ENCODE assay signal across 21 mouse cellular contexts in the genomic region with DNA sequence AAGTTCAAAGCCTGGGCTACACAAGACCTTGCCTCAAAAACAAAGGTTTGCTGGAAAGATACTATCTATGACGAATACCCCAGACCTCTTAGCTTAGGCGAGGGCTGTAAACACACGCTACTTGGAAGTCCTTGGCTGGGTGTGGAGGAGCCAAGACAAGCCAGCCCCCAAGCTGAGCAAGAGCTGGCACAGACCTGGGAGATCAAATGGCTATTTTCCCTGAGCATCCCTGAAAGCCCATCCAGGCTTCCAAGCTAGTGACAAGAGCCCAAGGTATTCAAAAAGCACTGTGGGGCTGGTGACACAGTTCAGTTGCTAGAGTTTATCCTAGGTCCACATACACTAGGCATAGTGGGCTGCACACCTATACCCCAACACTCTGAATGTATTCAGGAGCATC. TPM values are rescaled to one million over a fixed set of nuclear protein-coding genes. Genes with fewer than 3 reads are reported as not detected.
A peak's percentile ranks its signal among the peaks of the same experiment; 100 is the strongest.
DNase-seq lines count a peak whose midpoint lies in the region; ATAC-seq and TF ChIP-seq lines count a peak whose summit lies in the region.
"Had no signal": no experiment of that assay in that cellular context is flagged by ENCODE, and none has a peak within 500 bp of the region (broad histone marks: within the 10 kb centered on the region; RNA-seq: fewer than 3 reads in every experiment).

No protein-coding gene starts in this region.

- DNase-seq in gastrocnemius, adult 2 months = no peak
- DNase-seq in gastrocnemius, adult 8-10 months (ENCODE audit: low spot score in 2 of 2) = no peak
- no peak for DNase-seq in embryonic facial prominence, embryonic 14.5 days (ENCODE audit: low spot score)
- no peak for DNase-seq in right cerebral cortex, postnatal 4 days
- DNase-seq in right cerebral cortex, postnatal 10 days (ENCODE audit: low spot score in 2 of 2) = no peak
- DNase-seq: adrenal gland, adult 8-10 months; cerebellum, adult 8-10 months; heart, adult 18-20 months; layer of hippocampus, postnatal 36 days; left cerebral cortex, postnatal 4 days; thymus, postnatal 14 days had no signal

- no peak for ATAC-seq in midbrain, embryonic 13.5 days
- ATAC-seq in midbrain, embryonic 15.5 days (replicated peaks) = no peak
- no peak for ATAC-seq in embryonic facial prominence, embryonic 14.5 days (ENCODE audit: low read depth)
- ATAC-seq: forebrain, embryonic 15.5 days; intestine, embryonic 15.5 days had no signal

- H3K4me3 ChIP-seq in gastrocnemius, adult 2 months = peak overlapping the region; percentile 82
- H3K4me3 ChIP-seq in midbrain, embryonic 13.5 days (replicated peaks) = no peak overlapping the region
- H3K4me3 ChIP-seq in midbrain, embryonic 15.5 days = no peak overlapping the region
- no peak overlapping the region for H3K4me3 ChIP-seq in embryonic facial prominence, embryonic 14.5 days (ENCODE audit: low read depth, low read length)
- H3K4me3 ChIP-seq in macrophage (ENCODE audit: inconsistent target) = peak overlapping the region; percentile 100; the same call in 1 of the 2 replicates
- H3K4me3 ChIP-seq: intestine, embryonic 15.5 days had no signal

- peak overlapping the region; percentile 96; the same call in 1 of the 2 replicates for H3K27ac ChIP-seq in gastrocnemius, adult 2 months
- no peak overlapping the region for H3K27ac ChIP-seq in midbrain, embryonic 13.5 days
- H3K27ac ChIP-seq in midbrain, embryonic 15.5 days = no peak overlapping the region
- no peak overlapping the region for H3K27ac ChIP-seq in embryonic facial prominence, embryonic 14.5 days (replicated peaks; ENCODE audit: low read depth, low read length)
- H3K27ac ChIP-seq in macrophage = peak overlapping the region; percentile 95
- H3K27ac ChIP-seq: embryonic facial prominence, embryonic 12.5 days; forebrain, embryonic 15.5 days; hindbrain, embryonic 12.5 days; intestine, embryonic 15.5 days; lung, embryonic 15.5 days had no signal

- H3K9me3 ChIP-seq in midbrain, embryonic 13.5 days = no peaks in the 10 kb centered on the region
- H3K9me3 ChIP-seq in midbrain, embryonic 15.5 days = no peaks in the 10 kb centered on the region
- H3K9me3 ChIP-seq in embryonic facial prominence, embryonic 14.5 days (ENCODE audit: control insufficient read depth, low read length) = no peaks in the 10 kb centered on the region
- H3K9me3 ChIP-seq: embryonic facial prominence, embryonic 12.5 days; forebrain, embryonic 15.5 days; hindbrain, embryonic 12.5 days; intestine, embryonic 15.5 days; lung, embryonic 15.5 days had no signal

- H3K9ac ChIP-seq in midbrain, embryonic 13.5 days (replicated peaks) = no peak overlapping the region
- no peak overlapping the region for H3K9ac ChIP-seq in midbrain, embryonic 15.5 days
- no peak overlapping the region for H3K9ac ChIP-seq in embryonic facial prominence, embryonic 14.5 days (ENCODE audit: low read depth, low read length)
- H3K9ac ChIP-seq: embryonic facial prominence, embryonic 12.5 days; forebrain, embryonic 15.5 days; hindbrain, embryonic 12.5 days; intestine, embryonic 15.5 days; lung, embryonic 15.5 days had no signal

- WGBS in midbrain, embryonic 13.5 days = 90% methylated on average over 3 of the region's 3 CpGs
- 93% methylated on average over 3 of the region's 3 CpGs for WGBS in midbrain, embryonic 15.5 days
- 93% methylated on average over 3 of the region's 3 CpGs for WGBS in embryonic facial prominence, embryonic 14.5 days
- WGBS in macrophage (ENCODE audit: missing documents) = 93% methylated on average over 3 of the region's 3 CpGs

- H3K4me1 ChIP-seq in midbrain, embryonic 13.5 days (replicated peaks) = peaks cover 42% of the 10 kb centered on the region
- peaks cover 40% of the 10 kb centered on the region for H3K4me1 ChIP-seq in midbrain, embryonic 15.5 days
- H3K4me1 ChIP-seq in embryonic facial prominence, embryonic 14.5 days (ENCODE audit: control insufficient read depth, insufficient read depth, low read length) = peaks cover 27% of the 10 kb centered on the region

- intact Hi-C loops in gastrocnemius, adult 2 months (cut with DNase I) = loop anchor here (5.0 kb wide), 1 partner anchor 128 kb away; a partner anchor contains a TSS

- 0 out of 2 replicates have a peak overlapping the region, but pooled peaks have one; percentile 80 for H3K4me2 ChIP-seq in midbrain, embryonic 13.5 days (replicated peaks)
- no peak overlapping the region for H3K4me2 ChIP-seq in midbrain, embryonic 15.5 days
- H3K4me2 ChIP-seq in embryonic facial prominence, embryonic 14.5 days (ENCODE audit: low read depth, low read length) = 0 out of 2 replicates have a peak overlapping the region, but pooled peaks have one; percentile 70

- TF ChIP-seq CTCF in gastrocnemius, adult 2 months (IDR thresholded peaks at IDR 0.05) = no peak

- no peaks in the 10 kb centered on the region for H3K27me3 ChIP-seq in midbrain, embryonic 13.5 days
- H3K27me3 ChIP-seq in midbrain, embryonic 15.5 days (replicated peaks) = no peaks in the 10 kb centered on the region
- H3K27me3 ChIP-seq in embryonic facial prominence, embryonic 14.5 days (replicated peaks; ENCODE audit: control insufficient read depth, insufficient read depth, low read length) = no peaks in the 10 kb centered on the region
- H3K27me3 ChIP-seq: embryonic facial prominence, embryonic 12.5 days; forebrain, embryonic 15.5 days; hindbrain, embryonic 12.5 days; intestine, embryonic 15.5 days; lung, embryonic 15.5 days had no signal

- H3K79me2 ChIP-seq in macrophage (ENCODE audit: inconsistent target) = peaks cover 53% of the 10 kb centered on the region

- H3K36me3 ChIP-seq in midbrain, embryonic 13.5 days = no peaks in the 10 kb centered on the region
- no peaks in the 10 kb centered on the region for H3K36me3 ChIP-seq in midbrain, embryonic 15.5 days (replicated peaks)
- H3K36me3 ChIP-seq in embryonic facial prominence, embryonic 14.5 days (ENCODE audit: control insufficient read depth, insufficient read depth, low read length) = no peaks in the 10 kb centered on the region
- no peaks in the 10 kb centered on the region for H3K36me3 ChIP-seq in macrophage (ENCODE audit: inconsistent target)
- H3K36me3 ChIP-seq: embryonic facial prominence, embryonic 12.5 days; forebrain, embryonic 15.5 days; hindbrain, embryonic 12.5 days; intestine, embryonic 15.5 days; lung, embryonic 15.5 days had no signal

RNA-seq across cellular contexts. Expression of a gene that starts 2.9 kb away (rescaled TPM):
- total RNA-seq in gastrocnemius, adult 2 months (2021) = 1 to 10 TPM; 6.8 to 7.1 TPM
- 1 to 10 TPM; 3.7 to 6.8 (median 5.6) TPM for total RNA-seq in gastrocnemius, adult 8-10 months (2022)
- 7.9 and 10.2 TPM in 2 replicates for polyA plus RNA-seq in midbrain, embryonic 13.5 days (2015; fragmentation: Nextera tagmentation; extraction: Ambion mirVana)
- polyA plus RNA-seq in midbrain, embryonic 15.5 days (2015; fragmentation: Nextera tagmentation; extraction: Ambion mirVana) = 9.2 TPM in 2 replicates
- polyA plus RNA-seq in embryonic facial prominence, embryonic 14.5 days (2014; fragmentation: Nextera tagmentation; extraction: Ambion mirVana) = 6.7 and 7.7 TPM in 2 replicates
- 10 to 100 TPM in 21 of 26 experiments, 1 to 10 TPM in 5; 2.6 to 51.8 (median 35.5) TPM for total RNA-seq in macrophage (2018; cell fraction: chromatin; rRNA removed)
- total RNA-seq in macrophage (2018; cell fraction: cytosol; rRNA removed) = 10 to 100 TPM in 19 of 26 experiments, 1 to 10 TPM in 7; 1.7 to 15.8 (median 12.4) TPM
- 10 to 100 TPM in 18 of 26 experiments, 1 to 10 TPM in 8; 2.2 to 36.7 (median 24.6) TPM for total RNA-seq in macrophage (2018; cell fraction: nucleus; rRNA removed)
- polyA plus RNA-seq in macrophage (2018) = 4.9 to 8.7 TPM (median 8.4 TPM) in 3 replicates

RNA-seq across cellular contexts. Expression of a gene that starts 11.0 kb away (rescaled TPM):
- not detected for total RNA-seq in gastrocnemius, adult 2 months (2021)
- total RNA-seq in gastrocnemius, adult 8-10 months (2022) = not detected
- not detected in 2 replicates for polyA plus RNA-seq in midbrain, embryonic 13.5 days (2015; fragmentation: Nextera tagmentation; extraction: Ambion mirVana)
- 0.05 and 0.10 TPM in 2 replicates for polyA plus RNA-seq in midbrain, embryonic 15.5 days (2015; fragmentation: Nextera tagmentation; extraction: Ambion mirVana)
- 0.07 and 0.24 TPM in 2 replicates for polyA plus RNA-seq in embryonic facial prominence, embryonic 14.5 days (2014; fragmentation: Nextera tagmentation; extraction: Ambion mirVana)
- total RNA-seq in macrophage (2018; cell fraction: chromatin; rRNA removed) = 1 to 10 TPM in 17 of 26 experiments, under 1 TPM in 9; 0.62 to 2.3 (median 1.2) TPM
- under 1 TPM in 13 of 26 experiments, not detected in 13; under 0.01 to 0.15 (median 0.04) TPM for total RNA-seq in macrophage (2018; cell fraction: cytosol; rRNA removed)
- total RNA-seq in macrophage (2018; cell fraction: nucleus; rRNA removed) = under 1 TPM; 0.14 to 0.68 (median 0.39) TPM
- polyA plus RNA-seq in macrophage (2018) = not detected in 3 replicates
- total RNA-seq: common myeloid progenitor, adult 5-6 weeks; heart, adult 18-20 months had no signal
- polyA plus RNA-seq: forebrain, embryonic 15.5 days; heart, embryonic 16.5 days; lung, embryonic 15.5 days had no signal

RNA-seq across cellular contexts. Expression of a gene that starts 47.7 kb away (rescaled TPM):
- 100 to 1,000 TPM in 1 of 2 experiments, 10 to 100 TPM in 1; 99.2 to 113 TPM for total RNA-seq in gastrocnemius, adult 2 months (2021)
- 100 to 1,000 TPM; 105 to 140 (median 115) TPM for total RNA-seq in gastrocnemius, adult 8-10 months (2022)
- polyA plus RNA-seq in midbrain, embryonic 13.5 days (2015; fragmentation: Nextera tagmentation; extraction: Ambion mirVana) = 196 and 203 TPM in 2 replicates
- 224 and 234 TPM in 2 replicates for polyA plus RNA-seq in midbrain, embryonic 15.5 days (2015; fragmentation: Nextera tagmentation; extraction: Ambion mirVana)
- polyA plus RNA-seq in embryonic facial prominence, embryonic 14.5 days (2014; fragmentation: Nextera tagmentation; extraction: Ambion mirVana) = 190 and 203 TPM in 2 replicates
- 100 to 1,000 TPM; 135 to 409 (median 299) TPM for total RNA-seq in macrophage (2018; cell fraction: chromatin; rRNA removed)
- 100 to 1,000 TPM in 9 of 26 experiments, 10 to 100 TPM in 17; 75.7 to 115 (median 97.2) TPM for total RNA-seq in macrophage (2018; cell fraction: cytosol; rRNA removed)
- 100 to 1,000 TPM; 110 to 386 (median 202) TPM for total RNA-seq in macrophage (2018; cell fraction: nucleus; rRNA removed)
- polyA plus RNA-seq in macrophage (2018) = 85.4 to 112 TPM (median 98.6 TPM) in 3 replicates

Comparison
In these comparisons a context has a peak if more than half of its experiments do, and no peak if none do; other contexts are left out.
1. H3K27ac ChIP-seq: peak in gastrocnemius, adult 2 months (single experiment) and macrophage (single experiment); none in midbrain, embryonic 13.5 days (single experiment), midbrain, embryonic 15.5 days (single experiment) and embryonic facial prominence, embryonic 14.5 days (single experiment).
2. H3K4me3 ChIP-seq: peak in gastrocnemius, adult 2 months (single experiment) and macrophage (single experiment); none in midbrain, embryonic 13.5 days (single experiment), midbrain, embryonic 15.5 days (single experiment) and embryonic facial prominence, embryonic 14.5 days (single experiment).